Mouse (Mus musculus): ENCODE measurements around the gene Bicra. TPM values are rescaled to one million over a fixed set of nuclear protein-coding genes. Genes with fewer than 3 reads are reported as not detected.

Gene Bicra
- polyA plus RNA-seq, 1 experiment from 2014 or later: 10.4 TPM

GRCm38 (mm10) chr7:15987661-15988356 lies 59.9 kb downstream of the Bicra start:
- H3K9ac ChIP-seq: no peak overlapping the region
- no peak overlapping the region for H3K27ac ChIP-seq
- ATAC-seq (ENCODE audit: insufficient number of reproducible peaks, insufficient read depth, low FRiP score, low TSS enrichment, low read depth): no peak
- H3K9me3 ChIP-seq: no peaks in the 10 kb centered on the region
- H3K27me3 ChIP-seq: no peaks in the 10 kb centered on the region
- H3K36me3 ChIP-seq: peaks cover 84% of the 10 kb centered on the region
- H3K4me1 ChIP-seq: no peaks in the 10 kb centered on the region
- no peak overlapping the region for H3K4me3 ChIP-seq
- H3K4me2 ChIP-seq: no peak overlapping the region
- WGBS: 92% methylated on average over 16 of the region's 16 CpGs

- Histone ChIP-seq H3K27ac (0 out of 2 replicates have a peak overlapping the region, but pooled peaks have one; percentile 55), H3K27me3 (no peaks in the 10 kb centered on the region), H3K4me3 (no peak overlapping the region), H3K9me3 (no peaks in the 10 kb centered on the region), H3K4me2 (no peak overlapping the region), H3K4me1 (no peaks in the 10 kb centered on the region), H3K36me3 (peaks cover 76% of the 10 kb centered on the region), H3K9ac (no peak overlapping the region)
- 44% methylated on average over 4 of the region's 4 CpGs for WGBS
- ATAC-seq (ENCODE audit: insufficient number of reproducible peaks, insufficient read depth, low FRiP score, low TSS enrichment, low read depth): no peak
Measured at GRCm38 (mm10) chr7:15982729-15983407, 64.9 kb downstream of the Bicra start.

- Histone ChIP-seq H3K36me3 (peaks cover 76% of the 10 kb centered on the region), H3K9me3 (no peaks in the 10 kb centered on the region), H3K4me1 (no peaks in the 10 kb centered on the region), H3K9ac (no peak overlapping the region), H3K27me3 (no peaks in the 10 kb centered on the region), H3K4me3 (no peak overlapping the region), H3K4me2 (no peak overlapping the region), H3K27ac (0 out of 2 replicates have a peak overlapping the region, but pooled peaks have one; percentile 51)
- no peak for ATAC-seq (ENCODE audit: insufficient number of reproducible peaks, insufficient read depth, low FRiP score, low TSS enrichment, low read depth)
- WGBS: 80% methylated on average over 4 of the region's 4 CpGs
Measured at GRCm38 (mm10) chr7:15981538-15981937, 66.2 kb downstream of the Bicra start.

GRCm38 (mm10) chr7:15980246-15980645 lies 67.5 kb downstream of the Bicra start:
- no peak overlapping the region for H3K27ac ChIP-seq
- H3K4me3 ChIP-seq: no peak overlapping the region
- no peak overlapping the region for H3K9ac ChIP-seq
- H3K9me3 ChIP-seq: no peaks in the 10 kb centered on the region
- 89% methylated on average over 8 of the region's 8 CpGs for WGBS
- H3K4me1 ChIP-seq: no peaks in the 10 kb centered on the region
- no peaks in the 10 kb centered on the region for H3K27me3 ChIP-seq
- no peak for ATAC-seq (ENCODE audit: insufficient number of reproducible peaks, insufficient read depth, low FRiP score, low TSS enrichment, low read depth)
- H3K36me3 ChIP-seq: peaks cover 70% of the 10 kb centered on the region
- no peak overlapping the region for H3K4me2 ChIP-seq

- Histone ChIP-seq H3K9ac (no peak overlapping the region), H3K27ac (no peak overlapping the region), H3K9me3 (no peaks in the 10 kb centered on the region), H3K4me1 (no peaks in the 10 kb centered on the region), H3K4me3 (no peak overlapping the region), H3K27me3 (no peaks in the 10 kb centered on the region), H3K36me3 (peaks cover 90% of the 10 kb centered on the region), H3K4me2 (no peak overlapping the region)
- 86% methylated on average over 4 of the region's 4 CpGs for WGBS
- ATAC-seq (ENCODE audit: insufficient number of reproducible peaks, insufficient read depth, low FRiP score, low TSS enrichment, low read depth): no peak
Measured at GRCm38 (mm10) chr7:15975904-15976303, 71.8 kb downstream of the Bicra start.

GRCm38 (mm10) chr7:15975451-15975850 lies 72.3 kb downstream of the Bicra start:
- Histone ChIP-seq H3K9me3 (no peaks in the 10 kb centered on the region), H3K4me1 (no peaks in the 10 kb centered on the region), H3K4me2 (no peak overlapping the region), H3K36me3 (peaks cover 90% of the 10 kb centered on the region), H3K27ac (no peak overlapping the region), H3K27me3 (no peaks in the 10 kb centered on the region), H3K9ac (no peak overlapping the region), H3K4me3 (no peak overlapping the region)
- WGBS: 94% methylated on average over 10 of the region's 10 CpGs
- ATAC-seq (ENCODE audit: insufficient number of reproducible peaks, insufficient read depth, low FRiP score, low TSS enrichment, low read depth): no peak

GRCm38 (mm10) chr7:15974712-15975111 lies 73.0 kb downstream of the Bicra start:
- H3K4me1 ChIP-seq: no peaks in the 10 kb centered on the region
- no peak overlapping the region for H3K4me3 ChIP-seq
- 57% methylated on average over 5 of the region's 5 CpGs for WGBS
- no peak overlapping the region for H3K9ac ChIP-seq
- no peak overlapping the region for H3K27ac ChIP-seq
- peaks cover 5% of the 10 kb centered on the region for H3K9me3 ChIP-seq
- H3K27me3 ChIP-seq: no peaks in the 10 kb centered on the region
- no peak overlapping the region for H3K4me2 ChIP-seq
- peaks cover 91% of the 10 kb centered on the region for H3K36me3 ChIP-seq
- no peak for ATAC-seq (ENCODE audit: insufficient number of reproducible peaks, insufficient read depth, low FRiP score, low TSS enrichment, low read depth)

- Histone ChIP-seq H3K9ac (no peak overlapping the region), H3K27ac (no peak overlapping the region), H3K4me3 (no peak overlapping the region), H3K36me3 (peaks cover 69% of the 10 kb centered on the region), H3K27me3 (no peaks in the 10 kb centered on the region), H3K4me1 (no peaks in the 10 kb centered on the region), H3K4me2 (no peak overlapping the region), H3K9me3 (peaks cover 5% of the 10 kb centered on the region)
- ATAC-seq (ENCODE audit: insufficient number of reproducible peaks, insufficient read depth, low FRiP score, low TSS enrichment, low read depth): no peak; the same call in 1 of the 2 replicates
- WGBS: 66% methylated on average over 25 of the region's 25 CpGs
Measured at GRCm38 (mm10) chr7:15972247-15972646, 75.5 kb downstream of the Bicra start.

- no peak overlapping the region for H3K4me2 ChIP-seq
- WGBS: 85% methylated on average over 3 of the region's 3 CpGs
- ATAC-seq (ENCODE audit: insufficient number of reproducible peaks, insufficient read depth, low FRiP score, low TSS enrichment, low read depth): no peak
- no peak overlapping the region for H3K27ac ChIP-seq
- no peak overlapping the region for H3K9ac ChIP-seq
- no peak overlapping the region for H3K4me3 ChIP-seq
- no peaks in the 10 kb centered on the region for H3K27me3 ChIP-seq
- peaks cover 5% of the 10 kb centered on the region for H3K9me3 ChIP-seq
- H3K36me3 ChIP-seq: peaks cover 50% of the 10 kb centered on the region
- peaks cover 16% of the 10 kb centered on the region; the same call in 1 of the 2 replicates for H3K4me1 ChIP-seq
Measured at GRCm38 (mm10) chr7:15969674-15970073, 78.0 kb downstream of the Bicra start.

- H3K4me2 ChIP-seq: no peak overlapping the region
- H3K36me3 ChIP-seq: peaks cover 37% of the 10 kb centered on the region
- peaks cover 5% of the 10 kb centered on the region for H3K9me3 ChIP-seq
- WGBS: 89% methylated on average over 8 of the region's 8 CpGs
- H3K27ac ChIP-seq: no peak overlapping the region
- ATAC-seq (ENCODE audit: insufficient number of reproducible peaks, insufficient read depth, low FRiP score, low TSS enrichment, low read depth): no peak
- H3K27me3 ChIP-seq: no peaks in the 10 kb centered on the region
- no peak overlapping the region for H3K9ac ChIP-seq
- H3K4me3 ChIP-seq: no peak overlapping the region
- peaks cover 29% of the 10 kb centered on the region for H3K4me1 ChIP-seq
Measured at GRCm38 (mm10) chr7:15968322-15968721, 79.4 kb downstream of the Bicra start.

GRCm38 (mm10) chr7:15967312-15967711 lies 80.4 kb downstream of the Bicra start, which contains the start of gene Ehd2:
Gene Ehd2, minus strand, starts transcription at chr7:15967567.
- Histone ChIP-seq H3K36me3 (peaks cover 27% of the 10 kb centered on the region), H3K4me3 (peak within 1 kb of the TSS; percentile 51), H3K9ac (peak within 1 kb of the TSS; percentile 76), H3K9me3 (peaks cover 5% of the 10 kb centered on the region), H3K4me2 (peak within 1 kb of the TSS; percentile 64), H3K27ac (no peak within 1 kb of the TSS), H3K4me1 (peaks cover 39% of the 10 kb centered on the region), H3K27me3 (no peaks in the 10 kb centered on the region)
- WGBS: under 1% methylated on average over 19 of the region's 22 CpGs
- peak; percentile 66 for ATAC-seq (ENCODE audit: insufficient number of reproducible peaks, insufficient read depth, low FRiP score, low TSS enrichment, low read depth)

GRCm38 (mm10) chr7:15966489-15966888 lies 81.2 kb downstream of the Bicra start:
- 75% methylated on average over 3 of the region's 3 CpGs for whole genome bisulfite sequencing
- no peak for ATAC-seq (ENCODE audit: insufficient number of reproducible peaks, insufficient read depth, low FRiP score, low TSS enrichment, low read depth)
- H3K4me2 ChIP-seq: peak overlapping the region; percentile 64
- H3K9ac ChIP-seq: peak overlapping the region; percentile 76; the same call in 1 of the 2 replicates
- H3K4me3 ChIP-seq: peak overlapping the region; percentile 51
- no peaks in the 10 kb centered on the region for H3K27me3 ChIP-seq
- peaks cover 5% of the 10 kb centered on the region for H3K9me3 ChIP-seq
- H3K36me3 ChIP-seq: peaks cover 19% of the 10 kb centered on the region
- H3K27ac ChIP-seq: no peak overlapping the region
- H3K4me1 ChIP-seq: peaks cover 47% of the 10 kb centered on the region
